Mouse (Mus musculus) midbrain, embryonic 11.5 days (tissue): ENCODE data around the gene Cand1. TPM values are rescaled to one million over a fixed set of nuclear protein-coding genes. Genes with fewer than 3 reads are reported as not detected.
A peak's percentile ranks its signal among the peaks of the same experiment; 100 is the strongest.

ENCODE experiments used
- ATAC-seq: fragments of 200-750 bp; cut with Nextera tagmentation; 2 replicates; pipeline ENCODE4 v1.8.0; 2017; ENCODE audit warnings: moderate TSS enrichment, moderate library complexity; ENCODE audit not compliant: low FRiP score
- DNase-seq: peaks from one replicate; pipeline ENCODE4 v3.0.0; 2015; ENCODE audit warnings: low spot score; ENCODE audit errors: missing footprints
- H3K27ac ChIP-seq: fragments of 300-500 bp; sonication (generic); 2 replicates; pipeline ENCODE4 v1.5.1; 2014; ENCODE audit warnings: low read depth, low read length
- H3K27me3 ChIP-seq: fragments of 300-500 bp; sonication (generic); 2 replicates; pipeline ENCODE4 v1.6.1; 2014; ENCODE audit warnings: mild to moderate bottlenecking, low read length, moderate library complexity, mixed read lengths; ENCODE audit not compliant: control insufficient read depth, insufficient read depth
- H3K36me3 ChIP-seq: fragments of 300-500 bp; sonication (generic); 2 replicates; pipeline ENCODE4 v1.6.1; 2014; ENCODE audit warnings: mild to moderate bottlenecking, low read length, moderate library complexity, mixed read lengths; ENCODE audit not compliant: control insufficient read depth, insufficient read depth
- H3K4me1 ChIP-seq: fragments of 300-500 bp; sonication (generic); 2 replicates; pipeline ENCODE4 v1.6.1; 2014; ENCODE audit warnings: low read length; ENCODE audit not compliant: control insufficient read depth, insufficient read depth
- H3K4me2 ChIP-seq: fragments of 300-500 bp; sonication (generic); 2 replicates; pipeline ENCODE4 v1.6.1; 2014; ENCODE audit warnings: mild to moderate bottlenecking, moderate library complexity
- H3K4me3 ChIP-seq: fragments of 300-500 bp; sonication (generic); 2 replicates; pipeline ENCODE4 v1.5.1; 2014; ENCODE audit warnings: low read depth, low read length
- H3K9ac ChIP-seq: fragments of 300-500 bp; sonication (generic); 2 replicates; pipeline ENCODE4 v1.6.1; 2014; ENCODE audit warnings: low read length
- H3K9me3 ChIP-seq: fragments of 300-500 bp; sonication (generic); 2 replicates; pipeline ENCODE4 v1.6.1; 2016; ENCODE audit warnings: low read length; ENCODE audit not compliant: control insufficient read depth
- WGBS: fragments of 180-500 bp; shearing (Covaris S2); extraction: QIAGEN DNeasy Blood & Tissue Kit; methylation state at CpG from one replicate; pipeline ENCODE4 v1.1.7; 2014; 5-methylcytosine and 5-hydroxymethylcytosine counted together
- polyA plus RNA-seq: library from polyadenylated mRNA; unstranded; fragments of >200 nt; fragmentation: Nextera tagmentation; extraction: Ambion mirVana; gene quantifications from 2 replicates; pipeline ENCODE4 v1.2.1, GENCODE M21; 2014

Gene Cand1
- polyA plus RNA-seq, 1 experiment from 2014 or later: 123 TPM

GRCm38 (mm10) chr10:119257876-119258275, 18.0 kb upstream of the Cand1 start:
- 75% methylated on average over 4 of the region's 4 CpGs for WGBS
- no peak for ATAC-seq

GRCm38 (mm10) chr10:119244146-119244545, 4.3 kb upstream of the Cand1 start:
- Histone ChIP-seq H3K4me1 (no peaks in the 10 kb centered on the region), H3K9ac (no peak overlapping the region), H3K36me3 (no peaks in the 10 kb centered on the region), H3K27me3 (no peaks in the 10 kb centered on the region), H3K4me2 (no peak overlapping the region), H3K4me3 (no peak overlapping the region), H3K9me3 (no peaks in the 10 kb centered on the region), H3K27ac (no peak overlapping the region)
- DNase-seq: no peak
- no peak for ATAC-seq
- 90% methylated on average over 14 of the region's 14 CpGs for WGBS

More at GRCm38 (mm10) chr10:119257876-119258275, 18.0 kb upstream of the Cand1 start:
- Histone ChIP-seq H3K36me3 (no peaks in the 10 kb centered on the region), H3K27ac (no peak overlapping the region), H3K9ac (no peak overlapping the region), H3K9me3 (no peaks in the 10 kb centered on the region), H3K4me2 (no peak overlapping the region), H3K4me3 (no peak overlapping the region), H3K4me1 (no peaks in the 10 kb centered on the region), H3K27me3 (no peaks in the 10 kb centered on the region)
- DNase-seq: peak; percentile 75

- Histone ChIP-seq H3K4me1 (peaks cover 10% of the 10 kb centered on the region), H3K27ac (peak overlapping the region; percentile 92), H3K4me3 (peak overlapping the region; percentile 92), H3K27me3 (no peaks in the 10 kb centered on the region), H3K36me3 (no peaks in the 10 kb centered on the region), H3K9me3 (no peaks in the 10 kb centered on the region), H3K9ac (peak overlapping the region; percentile 92), H3K4me2 (peak overlapping the region; percentile 59)
- DNase-seq: peak; percentile 98
- WGBS: 3% methylated on average over 9 of the region's 9 CpGs
- peak; percentile 2; the same call in 1 of the 2 replicates for ATAC-seq
These were observed 851 bp upstream of the Cand1 start for GRCm38 (mm10) chr10:119240722-119241089.

- H3K27me3 ChIP-seq: no peaks in the 10 kb centered on the region
- no peak for DNase-seq
- peak overlapping the region; percentile 66 for H3K4me2 ChIP-seq
- peaks cover 3% of the 10 kb centered on the region; the same call in 1 of the 2 replicates for H3K36me3 ChIP-seq
- peak overlapping the region; percentile 92 for H3K9ac ChIP-seq
- H3K27ac ChIP-seq: peak overlapping the region; percentile 92
- peak; percentile 77; the same call in 1 of the 2 replicates for ATAC-seq
- peak overlapping the region; percentile 92 for H3K4me3 ChIP-seq
- peaks cover 10% of the 10 kb centered on the region for H3K4me1 ChIP-seq
- H3K9me3 ChIP-seq: no peaks in the 10 kb centered on the region
- WGBS: under 1% methylated on average over 35 of the region's 37 CpGs
These were observed 254 bp downstream of the Cand1 start for GRCm38 (mm10) chr10:119239633-119239968.

GRCm38 (mm10) chr10:119238985-119239631, 747 bp downstream of the Cand1 start:
- H3K27me3 ChIP-seq: no peaks in the 10 kb centered on the region
- peak overlapping the region; percentile 92 for H3K9ac ChIP-seq
- H3K36me3 ChIP-seq: peaks cover 3% of the 10 kb centered on the region; the same call in 1 of the 2 replicates
- ATAC-seq (peak; percentile 41), DNase-seq (peak; percentile 95)
- peak overlapping the region; percentile 66 for H3K4me2 ChIP-seq
- H3K27ac ChIP-seq: peak overlapping the region; percentile 92
- WGBS: under 1% methylated on average over 31 of the region's 54 CpGs
- peaks cover 10% of the 10 kb centered on the region for H3K4me1 ChIP-seq
- H3K4me3 ChIP-seq: peak overlapping the region; percentile 92
- H3K9me3 ChIP-seq: no peaks in the 10 kb centered on the region

- 90% methylated on average over 5 of the region's 5 CpGs for WGBS
- Histone ChIP-seq H3K4me1 (peaks cover 5% of the 10 kb centered on the region; the same call in 1 of the 2 replicates), H3K4me3 (no peak overlapping the region), H3K4me2 (no peak overlapping the region), H3K36me3 (peaks cover 3% of the 10 kb centered on the region; the same call in 1 of the 2 replicates), H3K27me3 (no peaks in the 10 kb centered on the region), H3K9ac (no peak overlapping the region), H3K9me3 (no peaks in the 10 kb centered on the region), H3K27ac (no peak overlapping the region)
- no peak for DNase-seq
- no peak for ATAC-seq
These were observed 8.3 kb downstream of the Cand1 start for GRCm38 (mm10) chr10:119231526-119231925.

- DNase-seq (no peak), ATAC-seq (no peak)
- Histone ChIP-seq H3K4me3 (no peak overlapping the region), H3K9me3 (no peaks in the 10 kb centered on the region), H3K9ac (no peak overlapping the region), H3K4me2 (no peak overlapping the region), H3K27ac (no peak overlapping the region), H3K36me3 (peaks cover 3% of the 10 kb centered on the region; the same call in 1 of the 2 replicates), H3K27me3 (no peaks in the 10 kb centered on the region), H3K4me1 (peaks cover 5% of the 10 kb centered on the region; the same call in 1 of the 2 replicates)
- WGBS: 95% methylated on average over 4 of the region's 4 CpGs
These were observed 9.2 kb downstream of the Cand1 start for GRCm38 (mm10) chr10:119230703-119231102.

GRCm38 (mm10) chr10:119230074-119230669, 9.7 kb downstream of the Cand1 start:
- Histone ChIP-seq H3K4me3 (no peak overlapping the region), H3K9ac (no peak overlapping the region), H3K27ac (no peak overlapping the region), H3K27me3 (no peaks in the 10 kb centered on the region), H3K9me3 (no peaks in the 10 kb centered on the region), H3K36me3 (peaks cover 2% of the 10 kb centered on the region; the same call in 1 of the 2 replicates), H3K4me2 (no peak overlapping the region), H3K4me1 (peaks cover 5% of the 10 kb centered on the region; the same call in 1 of the 2 replicates)
- ATAC-seq (no peak), DNase-seq (no peak)
- 76% methylated on average over 5 of the region's 5 CpGs for WGBS

- H3K4me1 ChIP-seq: peaks cover 2% of the 10 kb centered on the region; the same call in 1 of the 2 replicates
- H3K9me3 ChIP-seq: no peaks in the 10 kb centered on the region
- no peak overlapping the region for H3K27ac ChIP-seq
- no peak overlapping the region for H3K4me3 ChIP-seq
- 84% methylated on average over 4 of the region's 4 CpGs for WGBS
- no peak for DNase-seq
- no peak overlapping the region for H3K4me2 ChIP-seq
- H3K36me3 ChIP-seq: peaks cover 5% of the 10 kb centered on the region; the same call in 1 of the 2 replicates
- ATAC-seq: no peak
- H3K9ac ChIP-seq: no peak overlapping the region
- H3K27me3 ChIP-seq: no peaks in the 10 kb centered on the region
These were observed 16.2 kb downstream of the Cand1 start for GRCm38 (mm10) chr10:119223686-119224085.
